Mouse (Mus musculus): Measurements from ENCODE around the gene Nfkbil1. TPM values are rescaled to one million over a fixed set of nuclear protein-coding genes. Genes with fewer than 3 reads are reported as not detected.

Gene Nfkbil1
- polyA plus RNA-seq, 1 experiment from 2014 or later: 9.4 TPM

- H3K4me2 ChIP-seq (ENCODE audit: low read length): no peak overlapping the region
- no peak overlapping the region for H3K27ac ChIP-seq (ENCODE audit: low read length)
- H3K9me3 ChIP-seq (replicated peaks; ENCODE audit: control insufficient read depth, low read length, poor library complexity, severe bottlenecking): no peaks in the 10 kb centered on the region
- H3K27me3 ChIP-seq (ENCODE audit: control insufficient read depth, insufficient read depth, low read depth, low read length): no peaks in the 10 kb centered on the region
- no peak for ATAC-seq
- H3K4me1 ChIP-seq (ENCODE audit: control insufficient read depth, insufficient read depth, low read length): peaks cover 11% of the 10 kb centered on the region
- WGBS: 84% methylated on average over 19 of the region's 19 CpGs
- no peak overlapping the region for H3K9ac ChIP-seq (ENCODE audit: low read depth, low read length)
- peaks cover 70% of the 10 kb centered on the region for H3K36me3 ChIP-seq (ENCODE audit: control insufficient read depth, insufficient read depth, low read length)
- H3K4me3 ChIP-seq (ENCODE audit: low read depth, low read length): no peak overlapping the region
Observed at GRCm38 (mm10) chr17:35249451-35250197, 14.0 kb upstream of the Nfkbil1 start.

GRCm38 (mm10) chr17:35248986-35249385, 13.4 kb upstream of the Nfkbil1 start:
- ATAC-seq: no peak
- no peaks in the 10 kb centered on the region for H3K9me3 ChIP-seq (replicated peaks; ENCODE audit: control insufficient read depth, low read length, poor library complexity, severe bottlenecking)
- peaks cover 17% of the 10 kb centered on the region for H3K4me1 ChIP-seq (ENCODE audit: control insufficient read depth, insufficient read depth, low read length)
- peaks cover 71% of the 10 kb centered on the region for H3K36me3 ChIP-seq (ENCODE audit: control insufficient read depth, insufficient read depth, low read length)
- H3K4me3 ChIP-seq (ENCODE audit: low read depth, low read length): no peak overlapping the region
- no peak overlapping the region for H3K27ac ChIP-seq (ENCODE audit: low read length)
- no peak overlapping the region for H3K9ac ChIP-seq (ENCODE audit: low read depth, low read length)
- no peaks in the 10 kb centered on the region for H3K27me3 ChIP-seq (ENCODE audit: control insufficient read depth, insufficient read depth, low read depth, low read length)
- no peak overlapping the region for H3K4me2 ChIP-seq (ENCODE audit: low read length)
- 90% methylated on average over 14 of the region's 14 CpGs for WGBS

- 84% methylated on average over 7 of the region's 7 CpGs for WGBS
- no peak for ATAC-seq
- Histone ChIP-seq H3K27me3 (ENCODE audit: control insufficient read depth, insufficient read depth, low read depth, low read length) (no peaks in the 10 kb centered on the region), H3K27ac (ENCODE audit: low read length) (no peak overlapping the region), H3K9ac (ENCODE audit: low read depth, low read length) (no peak overlapping the region), H3K9me3 (replicated peaks; ENCODE audit: control insufficient read depth, low read length, poor library complexity, severe bottlenecking) (no peaks in the 10 kb centered on the region), H3K4me1 (ENCODE audit: control insufficient read depth, insufficient read depth, low read length) (peaks cover 23% of the 10 kb centered on the region), H3K36me3 (ENCODE audit: control insufficient read depth, insufficient read depth, low read length) (peaks cover 57% of the 10 kb centered on the region), H3K4me2 (ENCODE audit: low read length) (no peak overlapping the region), H3K4me3 (ENCODE audit: low read depth, low read length) (no peak overlapping the region)
Observed at GRCm38 (mm10) chr17:35247144-35247543, 11.6 kb upstream of the Nfkbil1 start.

GRCm38 (mm10) chr17:35245731-35246623, 10.4 kb upstream of the Nfkbil1 start:
- H3K4me3 ChIP-seq (ENCODE audit: low read depth, low read length): no peak overlapping the region; the same call in 1 of the 2 replicates
- no peak overlapping the region for H3K27ac ChIP-seq (ENCODE audit: low read length)
- no peaks in the 10 kb centered on the region for H3K27me3 ChIP-seq (ENCODE audit: control insufficient read depth, insufficient read depth, low read depth, low read length)
- peaks cover 23% of the 10 kb centered on the region for H3K4me1 ChIP-seq (ENCODE audit: control insufficient read depth, insufficient read depth, low read length)
- no peak overlapping the region for H3K9ac ChIP-seq (ENCODE audit: low read depth, low read length)
- 79% methylated on average over 15 of the region's 15 CpGs for WGBS
- peak overlapping the region; percentile 73; the same call in 1 of the 2 replicates for H3K4me2 ChIP-seq (ENCODE audit: low read length)
- H3K36me3 ChIP-seq (ENCODE audit: control insufficient read depth, insufficient read depth, low read length): peaks cover 52% of the 10 kb centered on the region
- ATAC-seq: no peak
- H3K9me3 ChIP-seq (replicated peaks; ENCODE audit: control insufficient read depth, low read length, poor library complexity, severe bottlenecking): no peaks in the 10 kb centered on the region

GRCm38 (mm10) chr17:35244999-35245398, 9.4 kb upstream of the Nfkbil1 start:
- H3K9me3 ChIP-seq (replicated peaks; ENCODE audit: control insufficient read depth, low read length, poor library complexity, severe bottlenecking): no peaks in the 10 kb centered on the region
- H3K27me3 ChIP-seq (ENCODE audit: control insufficient read depth, insufficient read depth, low read depth, low read length): no peaks in the 10 kb centered on the region
- 63% methylated on average over 2 of the region's 2 CpGs for WGBS
- ATAC-seq: no peak
- peaks cover 44% of the 10 kb centered on the region for H3K36me3 ChIP-seq (ENCODE audit: control insufficient read depth, insufficient read depth, low read length)
- H3K4me1 ChIP-seq (ENCODE audit: control insufficient read depth, insufficient read depth, low read length): peaks cover 33% of the 10 kb centered on the region
- peak overlapping the region; percentile 8; the same call in 1 of the 2 replicates for H3K4me3 ChIP-seq (ENCODE audit: low read depth, low read length)
- H3K27ac ChIP-seq (ENCODE audit: low read length): no peak overlapping the region
- peak overlapping the region; percentile 42 for H3K9ac ChIP-seq (ENCODE audit: low read depth, low read length)
- peak overlapping the region; percentile 73 for H3K4me2 ChIP-seq (ENCODE audit: low read length)

GRCm38 (mm10) chr17:35243086-35243485, 7.5 kb upstream of the Nfkbil1 start:
- peaks cover 35% of the 10 kb centered on the region for H3K36me3 ChIP-seq (ENCODE audit: control insufficient read depth, insufficient read depth, low read length)
- H3K9ac ChIP-seq (ENCODE audit: low read depth, low read length): peak overlapping the region; percentile 100
- peak overlapping the region; percentile 99 for H3K27ac ChIP-seq (ENCODE audit: low read length)
- peak overlapping the region; percentile 73 for H3K4me2 ChIP-seq (ENCODE audit: low read length)
- no peaks in the 10 kb centered on the region for H3K27me3 ChIP-seq (ENCODE audit: control insufficient read depth, insufficient read depth, low read depth, low read length)
- peak overlapping the region; percentile 96 for H3K4me3 ChIP-seq (ENCODE audit: low read depth, low read length)
- ATAC-seq: no peak
- H3K9me3 ChIP-seq (replicated peaks; ENCODE audit: control insufficient read depth, low read length, poor library complexity, severe bottlenecking): no peaks in the 10 kb centered on the region
- under 1% methylated on average over 16 of the region's 16 CpGs for WGBS
- peaks cover 34% of the 10 kb centered on the region for H3K4me1 ChIP-seq (ENCODE audit: control insufficient read depth, insufficient read depth, low read length)

GRCm38 (mm10) chr17:35242015-35242941, 6.7 kb upstream of the Nfkbil1 start:
- no peaks in the 10 kb centered on the region for H3K9me3 ChIP-seq (replicated peaks; ENCODE audit: control insufficient read depth, low read length, poor library complexity, severe bottlenecking)
- H3K27me3 ChIP-seq (ENCODE audit: control insufficient read depth, insufficient read depth, low read depth, low read length): no peaks in the 10 kb centered on the region
- H3K4me1 ChIP-seq (ENCODE audit: control insufficient read depth, insufficient read depth, low read length): peaks cover 37% of the 10 kb centered on the region
- H3K4me2 ChIP-seq (ENCODE audit: low read length): peak overlapping the region; percentile 73
- H3K4me3 ChIP-seq (ENCODE audit: low read depth, low read length): peak overlapping the region; percentile 96
- H3K36me3 ChIP-seq (ENCODE audit: control insufficient read depth, insufficient read depth, low read length): peaks cover 28% of the 10 kb centered on the region
- WGBS: under 1% methylated on average over 51 of the region's 55 CpGs
- peak; percentile 47 for ATAC-seq
- peak overlapping the region; percentile 100 for H3K9ac ChIP-seq (ENCODE audit: low read depth, low read length)
- peak overlapping the region; percentile 99 for H3K27ac ChIP-seq (ENCODE audit: low read length)

- Histone ChIP-seq H3K9ac (ENCODE audit: low read depth, low read length) (peak within 1 kb of the TSS; percentile 100), H3K4me2 (ENCODE audit: low read length) (peak within 1 kb of the TSS; percentile 73), H3K27ac (ENCODE audit: low read length) (peak within 1 kb of the TSS; percentile 99), H3K27me3 (ENCODE audit: control insufficient read depth, insufficient read depth, low read depth, low read length) (no peaks in the 10 kb centered on the region), H3K9me3 (replicated peaks; ENCODE audit: control insufficient read depth, low read length, poor library complexity, severe bottlenecking) (no peaks in the 10 kb centered on the region), H3K4me3 (ENCODE audit: low read depth, low read length) (peak within 1 kb of the TSS; percentile 96), H3K4me1 (ENCODE audit: control insufficient read depth, insufficient read depth, low read length) (peaks cover 42% of the 10 kb centered on the region), H3K36me3 (ENCODE audit: control insufficient read depth, insufficient read depth, low read length) (peaks cover 20% of the 10 kb centered on the region)
- WGBS: under 1% methylated on average over 64 of the region's 69 CpGs
- ATAC-seq: peak; percentile 91
Observed at GRCm38 (mm10) chr17:35241305-35242014, 5.9 kb upstream of the Nfkbil1 start, which contains the start of gene Ddx39b. Ddx39b (plus strand) TSS chr17:35241746.

All from midbrain, embryonic 16.5 days (tissue).